ENCODE assay signal across 29 mouse cellular contexts in the genomic region with DNA sequence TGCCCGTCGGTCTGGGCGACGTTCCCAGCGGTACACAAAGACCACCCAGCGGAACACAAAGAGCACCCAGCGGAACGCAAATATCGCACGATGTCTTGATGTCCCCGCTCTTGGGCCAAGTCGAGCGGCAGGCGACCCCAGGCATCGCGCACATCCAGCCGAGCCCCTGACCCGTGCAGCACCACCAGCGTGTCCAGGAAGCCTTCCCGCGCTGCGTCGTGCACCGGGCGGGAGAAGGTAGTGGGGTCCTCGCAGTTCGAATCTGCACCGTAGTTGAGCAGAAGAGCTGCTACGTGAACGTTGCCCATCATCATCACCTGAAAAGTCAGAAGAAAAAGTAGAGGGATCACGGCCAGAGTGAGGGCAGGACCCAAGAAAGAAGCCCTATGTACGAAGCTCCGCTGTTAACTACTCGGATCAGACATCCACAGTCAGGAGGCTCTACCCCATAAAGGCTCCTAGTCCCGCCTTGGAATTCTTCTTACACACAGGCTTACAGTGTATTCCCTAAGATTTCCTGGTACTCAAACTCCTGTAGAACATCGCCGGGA. TPM values are rescaled to one million over a fixed set of nuclear protein-coding genes. Genes with fewer than 3 reads are reported as not detected.
A peak's percentile ranks its signal among the peaks of the same experiment; 100 is the strongest.
DNase-seq lines count a peak whose midpoint lies in the region; ATAC-seq and TF ChIP-seq lines count a peak whose summit lies in the region.
"Had no signal": no experiment of that assay in that cellular context is flagged by ENCODE, and none has a peak within 500 bp of the region (broad histone marks: within the 10 kb centered on the region; RNA-seq: fewer than 3 reads in every experiment).

No protein-coding gene starts in this region.

- DNase-seq in hindbrain, embryonic 10.5 days (ENCODE audit: low spot score), result peak; percentile 57
- no peak for DNase-seq in hindbrain, embryonic 14.5 days (ENCODE audit: low spot score)
- DNase-seq in midbrain, embryonic 11.5 days (ENCODE audit: low spot score, missing footprints), result peak; percentile 92
- no peak for DNase-seq in midbrain, postnatal 0 days (ENCODE audit: low spot score)
- DNase-seq in R1 (ENCODE audit: low read depth, low spot score), result peak; percentile 9
- peak; percentile 35 for DNase-seq in neural tube, embryonic 11.5 days (ENCODE audit: low spot score)
- DNase-seq in kidney, adult 8-10 months, result no peak
- DNase-seq: adrenal gland, adult 8-10 months; cerebellum, adult 2 months; cerebellum, postnatal 25 days; gastrocnemius, postnatal 10 days; kidney, adult 11 months; spleen, adult 18-20 months; thymus, adult 2 months; thymus, postnatal 4 days had no signal

- no peak for ATAC-seq in hindbrain, embryonic 14.5 days (ENCODE audit: low FRiP score)
- no peak for ATAC-seq in midbrain, embryonic 11.5 days (ENCODE audit: low FRiP score)
- no peak for ATAC-seq in midbrain, postnatal 0 days (ENCODE audit: low FRiP score)
- no peak for ATAC-seq in neural tube, embryonic 11.5 days (ENCODE audit: insufficient read depth, low FRiP score, low TSS enrichment)
- ATAC-seq: inflammation-experienced regulatory T-cells, adult 6 months had no signal

- no peak overlapping the region for H3K27ac ChIP-seq in hindbrain, embryonic 10.5 days
- H3K27ac ChIP-seq in hindbrain, embryonic 14.5 days, result no peak overlapping the region
- H3K27ac ChIP-seq in midbrain, embryonic 11.5 days (ENCODE audit: low read depth, low read length), result no peak overlapping the region
- H3K27ac ChIP-seq in midbrain, postnatal 0 days (ENCODE audit: low read depth, low read length), result no peak overlapping the region
- H3K27ac ChIP-seq in neural tube, embryonic 11.5 days (ENCODE audit: low read depth, low read length), result no peak overlapping the region
- H3K27ac ChIP-seq: embryonic facial prominence, embryonic 15.5 days; forebrain, embryonic 12.5 days; heart, embryonic 15.5 days; hindbrain, embryonic 15.5 days; kidney, embryonic 15.5 days; limb, embryonic 13.5 days; lung, embryonic 15.5 days; stomach, postnatal 0 days had no signal

- H3K36me3 ChIP-seq in hindbrain, embryonic 10.5 days, result no peaks in the 10 kb centered on the region
- no peaks in the 10 kb centered on the region for H3K36me3 ChIP-seq in hindbrain, embryonic 14.5 days (replicated peaks; ENCODE audit: control insufficient read depth, insufficient read depth)
- H3K36me3 ChIP-seq in midbrain, embryonic 11.5 days (ENCODE audit: control insufficient read depth, insufficient read depth, low read length), result no peaks in the 10 kb centered on the region
- H3K36me3 ChIP-seq in midbrain, postnatal 0 days (ENCODE audit: insufficient read depth, low read length), result no peaks in the 10 kb centered on the region
- no peaks in the 10 kb centered on the region for H3K36me3 ChIP-seq in neural tube, embryonic 11.5 days (ENCODE audit: control insufficient read depth, insufficient read depth, low read length)
- H3K36me3 ChIP-seq: embryonic facial prominence, embryonic 15.5 days; forebrain, embryonic 12.5 days; heart, embryonic 15.5 days; hindbrain, embryonic 15.5 days; kidney, embryonic 15.5 days; limb, embryonic 13.5 days; lung, embryonic 15.5 days had no signal

- WGBS in hindbrain, embryonic 10.5 days, result under 1% methylated on average over 37 of the region's 37 CpGs
- WGBS in hindbrain, embryonic 14.5 days, result under 1% methylated on average over 37 of the region's 37 CpGs
- WGBS in midbrain, embryonic 11.5 days, result under 1% methylated on average over 37 of the region's 37 CpGs
- WGBS in midbrain, postnatal 0 days, result under 1% methylated on average over 37 of the region's 37 CpGs
- WGBS in neural tube, embryonic 11.5 days, result under 1% methylated on average over 37 of the region's 37 CpGs

- peaks cover 100% of the 10 kb centered on the region for H3K27me3 ChIP-seq in hindbrain, embryonic 10.5 days (ENCODE audit: insufficient read depth, poor library complexity, severe bottlenecking)
- peaks cover 99% of the 10 kb centered on the region for H3K27me3 ChIP-seq in hindbrain, embryonic 14.5 days (ENCODE audit: control insufficient read depth, insufficient read depth, low read length)
- peaks cover 90% of the 10 kb centered on the region for H3K27me3 ChIP-seq in midbrain, embryonic 11.5 days (ENCODE audit: control insufficient read depth, insufficient read depth, low read length)
- peaks cover 78% of the 10 kb centered on the region for H3K27me3 ChIP-seq in midbrain, postnatal 0 days (ENCODE audit: insufficient read depth, low read length)
- peaks cover 97% of the 10 kb centered on the region for H3K27me3 ChIP-seq in neural tube, embryonic 11.5 days (ENCODE audit: control insufficient read depth, insufficient read depth, low read length)

- H3K9me3 ChIP-seq in hindbrain, embryonic 10.5 days, result no peaks in the 10 kb centered on the region
- H3K9me3 ChIP-seq in hindbrain, embryonic 14.5 days (ENCODE audit: control insufficient read depth, low read length), result no peaks in the 10 kb centered on the region
- H3K9me3 ChIP-seq in midbrain, embryonic 11.5 days (ENCODE audit: control insufficient read depth, low read length), result no peaks in the 10 kb centered on the region
- no peaks in the 10 kb centered on the region for H3K9me3 ChIP-seq in midbrain, postnatal 0 days (ENCODE audit: low read length)
- H3K9me3 ChIP-seq in neural tube, embryonic 11.5 days (ENCODE audit: control insufficient read depth, low read length), result no peaks in the 10 kb centered on the region
- H3K9me3 ChIP-seq: embryonic facial prominence, embryonic 15.5 days; forebrain, embryonic 12.5 days; heart, embryonic 15.5 days; hindbrain, embryonic 15.5 days; kidney, embryonic 15.5 days; limb, embryonic 13.5 days; lung, embryonic 15.5 days had no signal

- peaks cover 2% of the 10 kb centered on the region; the same call in 1 of the 2 replicates for H3K4me1 ChIP-seq in hindbrain, embryonic 10.5 days (replicated peaks)
- no peaks in the 10 kb centered on the region for H3K4me1 ChIP-seq in hindbrain, embryonic 14.5 days (replicated peaks; ENCODE audit: control insufficient read depth, insufficient read depth, low read length)
- H3K4me1 ChIP-seq in midbrain, embryonic 11.5 days (ENCODE audit: control insufficient read depth, insufficient read depth, low read length), result no peaks in the 10 kb centered on the region
- H3K4me1 ChIP-seq in midbrain, postnatal 0 days (ENCODE audit: insufficient read depth, low read length), result no peaks in the 10 kb centered on the region
- no peaks in the 10 kb centered on the region for H3K4me1 ChIP-seq in neural tube, embryonic 11.5 days (ENCODE audit: control insufficient read depth, insufficient read depth, low read length)
- H3K4me1 ChIP-seq: embryonic facial prominence, embryonic 15.5 days; forebrain, embryonic 12.5 days; hindbrain, embryonic 15.5 days had no signal

- H3K4me3 ChIP-seq in hindbrain, embryonic 10.5 days, result no peak overlapping the region
- no peak overlapping the region for H3K4me3 ChIP-seq in hindbrain, embryonic 14.5 days (replicated peaks; ENCODE audit: low read length)
- H3K4me3 ChIP-seq in midbrain, embryonic 11.5 days (ENCODE audit: low read depth, low read length), result no peak overlapping the region
- H3K4me3 ChIP-seq in midbrain, postnatal 0 days (ENCODE audit: low read depth, low read length), result no peak overlapping the region
- no peak overlapping the region for H3K4me3 ChIP-seq in neural tube, embryonic 11.5 days (ENCODE audit: low read depth, low read length)
- H3K4me3 ChIP-seq: embryonic facial prominence, embryonic 15.5 days; forebrain, embryonic 12.5 days; heart, embryonic 15.5 days; hindbrain, embryonic 15.5 days; kidney, embryonic 15.5 days; limb, embryonic 13.5 days; lung, embryonic 15.5 days had no signal

- no peak for TF ChIP-seq CTCF in midbrain, postnatal 0 days (IDR thresholded peaks at IDR 0.05)

- no peak overlapping the region for H3K4me2 ChIP-seq in hindbrain, embryonic 14.5 days (replicated peaks)
- H3K4me2 ChIP-seq in midbrain, embryonic 11.5 days, result no peak overlapping the region
- no peak overlapping the region for H3K4me2 ChIP-seq in midbrain, postnatal 0 days (ENCODE audit: low read depth, low read length, poor library complexity, severe bottlenecking)
- H3K4me2 ChIP-seq in neural tube, embryonic 11.5 days (ENCODE audit: low read depth), result no peak overlapping the region
- H3K4me2 ChIP-seq: embryonic facial prominence, embryonic 15.5 days; forebrain, embryonic 12.5 days; heart, embryonic 15.5 days; hindbrain, embryonic 15.5 days; kidney, embryonic 15.5 days; limb, embryonic 13.5 days; liver, embryonic 11.5 days; lung, embryonic 15.5 days had no signal

- H3K9ac ChIP-seq in hindbrain, embryonic 14.5 days, result no peak overlapping the region
- H3K9ac ChIP-seq in midbrain, embryonic 11.5 days (ENCODE audit: low read length), result no peak overlapping the region
- no peak overlapping the region for H3K9ac ChIP-seq in midbrain, postnatal 0 days (replicated peaks; ENCODE audit: low read length, poor library complexity, severe bottlenecking)
- H3K9ac ChIP-seq in neural tube, embryonic 11.5 days (ENCODE audit: low read length), result no peak overlapping the region
- H3K9ac ChIP-seq: embryonic facial prominence, embryonic 15.5 days; forebrain, embryonic 12.5 days; heart, embryonic 15.5 days; hindbrain, embryonic 15.5 days; kidney, embryonic 15.5 days; limb, embryonic 13.5 days; lung, embryonic 15.5 days had no signal

RNA-seq across cellular contexts. Expression of a gene that starts 17.7 kb away (rescaled TPM):
- not detected in 2 replicates for polyA plus RNA-seq in hindbrain, embryonic 10.5 days (2016; fragmentation: Nextera tagmentation; extraction: Ambion mirVana)
- polyA plus RNA-seq in hindbrain, embryonic 14.5 days (2014; fragmentation: Nextera tagmentation; extraction: Ambion mirVana), result not detected in 2 replicates
- polyA plus RNA-seq in midbrain, embryonic 11.5 days (2014; fragmentation: Nextera tagmentation; extraction: Ambion mirVana), result not detected in 2 replicates
- total RNA-seq in midbrain, postnatal 0 days (2014; rRNA removed), result not detected in 2 replicates
- polyA plus RNA-seq in midbrain, postnatal 0 days (2015; fragmentation: Nextera tagmentation; extraction: Ambion mirVana), result not detected in 2 replicates
- not detected in 2 replicates for polyA plus RNA-seq in neural tube, embryonic 11.5 days (2014; fragmentation: Nextera tagmentation; extraction: Ambion mirVana)
- total RNA-seq: heart, postnatal 25 days; megakaryocyte progenitor cell, adult 5-6 weeks; neutrophil, adult 5-6 weeks had no signal
- polyA plus RNA-seq: cerebellum, adult 2 months; embryonic facial prominence, embryonic 15.5 days; forebrain, embryonic 12.5 days; heart, embryonic 15.5 days; hindbrain, embryonic 15.5 days; kidney, embryonic 15.5 days; limb, embryonic 13.5 days; liver, embryonic 11.5 days; liver, embryonic 16.5 days; lung, embryonic 15.5 days; stomach, postnatal 0 days had no signal

RNA-seq across cellular contexts. Expression of a gene that starts 34.1 kb away (rescaled TPM):
- polyA plus RNA-seq in hindbrain, embryonic 10.5 days (2016; fragmentation: Nextera tagmentation; extraction: Ambion mirVana), result 0.54 and 2.2 TPM in 2 replicates
- polyA plus RNA-seq in hindbrain, embryonic 14.5 days (2014; fragmentation: Nextera tagmentation; extraction: Ambion mirVana), result 1.3 and 1.4 TPM in 2 replicates
- polyA plus RNA-seq in midbrain, embryonic 11.5 days (2014; fragmentation: Nextera tagmentation; extraction: Ambion mirVana), result 0.15 TPM in 1 of 2 replicates, not detected in the other
- total RNA-seq in midbrain, postnatal 0 days (2014; rRNA removed), result 1.2 and 4.2 TPM in 2 replicates
- 2.1 and 2.8 TPM in 2 replicates for polyA plus RNA-seq in midbrain, postnatal 0 days (2015; fragmentation: Nextera tagmentation; extraction: Ambion mirVana)
- 0.46 and 0.76 TPM in 2 replicates for polyA plus RNA-seq in neural tube, embryonic 11.5 days (2014; fragmentation: Nextera tagmentation; extraction: Ambion mirVana)
- total RNA-seq: megakaryocyte progenitor cell, adult 5-6 weeks; neutrophil, adult 5-6 weeks had no signal

Comparison
In these comparisons a context has a peak if more than half of its experiments do, and no peak if none do; other contexts are left out.
1. DNase-seq: peak in hindbrain, embryonic 10.5 days (single experiment), midbrain, embryonic 11.5 days (single experiment), R1 (single experiment) and neural tube, embryonic 11.5 days (single experiment); none in hindbrain, embryonic 14.5 days (single experiment), midbrain, postnatal 0 days (single experiment) and kidney, adult 8-10 months (0 of 2).